Mouse (Mus musculus): ENCODE measurements around the gene Zfp385c. TPM values are rescaled to one million over a fixed set of nuclear protein-coding genes. Genes with fewer than 3 reads are reported as not detected.
"Not testable (repeated sequence)": the region's sequence is repeated elsewhere in the genome, so short reads cannot be mapped to it uniquely, and the experiment has no call there.

The Zfp385c gene
- polyA plus RNA-seq, 1 experiment: 0.65 TPM

DNA sequence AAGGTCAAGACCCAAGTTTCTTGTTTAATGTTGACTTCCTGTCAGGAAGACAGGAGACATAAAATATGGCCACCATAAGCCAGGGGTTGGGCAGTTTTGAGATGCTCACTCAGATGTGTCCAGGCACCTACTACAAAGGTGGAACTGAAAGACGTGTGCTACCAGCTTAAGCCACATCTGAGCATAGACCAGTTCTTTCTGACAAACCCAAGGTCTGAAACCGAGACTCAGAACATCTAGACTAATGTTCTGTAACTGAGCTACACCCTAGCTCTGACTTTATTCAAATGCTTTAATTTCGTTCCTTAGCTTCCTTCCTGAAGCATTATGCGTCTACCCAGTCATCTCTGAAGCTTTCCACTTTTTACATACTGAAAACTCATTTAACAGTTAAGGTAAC, 94.2 kb downstream of the Zfp385c start:
- DNase-seq (ENCODE audit: low read depth): no peak

DNA sequence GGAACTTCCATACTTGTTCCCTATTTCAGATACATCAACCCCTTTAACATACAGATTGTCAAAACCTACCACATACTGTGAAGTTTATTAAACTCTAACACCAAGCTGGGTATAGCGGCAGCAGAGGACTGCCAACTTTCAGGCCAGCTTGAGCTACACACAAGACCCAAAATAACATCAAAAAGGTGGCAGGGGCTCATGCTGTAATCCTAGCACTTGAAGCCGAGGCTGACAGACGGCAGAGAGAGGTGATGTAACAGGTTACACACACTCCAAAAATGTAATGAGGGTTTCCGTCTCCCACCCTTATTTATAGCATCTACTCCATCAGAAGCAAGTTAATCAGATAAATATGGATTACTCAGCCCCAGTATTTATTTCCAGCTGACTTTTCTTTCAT, 96.7 kb downstream of the Zfp385c start:
- no peak for DNase-seq (ENCODE audit: low read depth)

DNA sequence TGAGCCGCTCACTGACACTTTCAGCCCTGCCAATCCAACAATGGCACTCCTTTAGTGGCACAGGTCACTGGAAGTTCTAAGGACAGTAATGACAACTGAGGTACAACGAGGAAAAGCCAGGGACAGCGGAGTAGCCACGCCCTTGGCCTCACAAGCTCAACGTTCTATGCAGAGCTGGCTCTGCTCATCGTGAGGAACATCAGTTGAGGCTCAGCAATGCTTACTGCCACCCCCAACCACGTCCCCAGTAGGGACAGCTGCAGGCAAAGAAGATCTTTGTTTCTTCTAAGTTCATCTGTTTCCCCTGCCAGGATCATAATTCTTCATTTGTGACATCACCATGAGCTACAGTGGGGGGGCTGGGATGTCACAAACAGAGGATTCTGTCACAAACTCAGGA, 97.6 kb downstream of the Zfp385c start:
- no peak for DNase-seq (ENCODE audit: low read depth)

DNA sequence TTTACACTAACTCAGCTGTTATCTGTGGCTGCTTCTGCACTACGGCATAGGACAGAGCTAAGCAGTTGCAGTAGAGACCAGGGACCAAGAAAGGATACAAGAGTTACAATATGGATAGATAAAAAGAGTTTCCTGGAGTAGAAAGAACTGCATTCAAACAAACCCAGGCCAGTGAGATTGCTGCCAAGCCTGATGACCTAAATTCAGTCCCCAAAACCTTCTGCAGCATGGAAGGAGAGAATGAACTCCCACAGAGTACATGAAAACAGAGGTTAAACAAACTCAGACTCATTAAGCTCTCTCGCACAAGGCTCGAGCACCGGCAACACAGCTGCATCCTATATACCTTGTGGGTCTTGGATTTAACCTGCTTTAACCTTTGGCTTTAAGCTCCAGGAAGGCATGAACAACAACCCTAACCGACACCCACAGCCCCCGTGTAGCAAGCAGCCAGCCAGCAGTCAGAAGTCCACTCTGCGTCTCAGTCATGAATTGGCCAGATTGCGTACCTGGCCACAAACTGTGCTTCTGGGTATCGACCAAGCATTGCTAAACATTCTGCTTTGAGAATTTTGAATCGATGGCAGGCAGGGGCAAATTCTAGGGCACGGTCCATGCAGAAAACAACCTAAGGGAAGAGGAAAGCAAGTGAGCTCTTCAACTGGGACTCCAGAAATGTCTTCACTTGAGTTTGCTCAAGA, 99.8 kb downstream of the Zfp385c start:
- no peak for DNase-seq (ENCODE audit: low read depth)

DNA sequence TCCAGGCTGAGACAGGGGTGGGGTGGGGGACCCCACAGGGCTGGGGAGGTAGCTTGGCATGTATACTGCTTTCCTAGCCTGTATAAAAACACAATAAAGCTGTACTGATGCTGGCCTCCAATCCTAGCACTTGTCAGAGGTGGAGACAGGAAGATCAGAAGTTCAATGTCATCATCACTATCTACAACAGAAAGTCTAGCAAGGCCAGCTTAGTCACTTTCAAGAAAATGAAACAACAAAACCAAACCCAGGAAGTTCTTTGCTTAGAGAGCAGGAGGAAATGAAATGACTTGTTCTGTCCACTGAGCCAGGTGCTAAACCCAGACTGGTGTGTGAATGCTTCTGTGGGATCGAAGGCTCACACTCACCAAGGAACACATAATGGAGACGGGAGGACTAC, 103.8 kb downstream of the Zfp385c start:
- DNase-seq (ENCODE audit: low read depth): no peak

DNA sequence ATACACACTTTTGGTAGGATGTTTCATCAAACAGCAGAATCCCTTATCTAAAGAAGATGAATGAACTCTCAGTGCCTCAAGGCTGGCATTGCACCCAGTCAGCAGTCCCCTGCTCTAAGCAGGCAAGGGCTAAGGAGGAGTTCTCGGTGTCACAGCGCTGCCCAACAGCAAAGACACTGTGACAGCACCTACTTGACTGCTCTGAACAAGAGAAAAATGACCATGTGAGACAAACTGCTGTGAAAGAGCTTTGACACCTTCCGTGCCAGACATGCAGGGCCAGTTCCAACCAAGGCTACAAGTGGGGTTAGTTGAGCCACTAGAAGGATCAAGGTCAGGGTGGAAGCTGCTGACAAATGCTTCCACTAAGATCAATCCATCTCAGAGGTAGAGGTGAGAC, 107.1 kb downstream of the Zfp385c start:
- DNase-seq (ENCODE audit: low read depth): no peak

DNA sequence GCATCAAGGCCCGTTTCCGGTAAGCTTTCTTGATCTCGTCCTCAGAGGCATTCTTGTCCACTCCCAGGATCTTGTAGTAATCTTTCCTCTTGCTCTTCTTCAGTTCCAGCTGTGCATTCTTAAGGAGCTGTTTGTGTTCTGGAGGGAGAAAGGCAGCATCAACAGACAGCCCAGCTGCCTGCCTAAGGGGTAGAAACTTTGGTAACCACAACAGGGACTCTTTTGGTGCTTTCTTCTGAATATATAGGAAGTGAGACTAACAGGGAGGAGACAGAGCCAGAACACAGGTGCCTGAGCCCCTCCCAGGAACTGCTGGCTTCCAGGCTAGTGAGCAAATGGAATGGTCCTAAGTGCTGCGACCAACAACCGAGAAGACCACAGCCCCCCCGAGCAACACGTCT, 107.7 kb downstream of the Zfp385c start:
- DNase-seq (ENCODE audit: low read depth): no peak

DNA sequence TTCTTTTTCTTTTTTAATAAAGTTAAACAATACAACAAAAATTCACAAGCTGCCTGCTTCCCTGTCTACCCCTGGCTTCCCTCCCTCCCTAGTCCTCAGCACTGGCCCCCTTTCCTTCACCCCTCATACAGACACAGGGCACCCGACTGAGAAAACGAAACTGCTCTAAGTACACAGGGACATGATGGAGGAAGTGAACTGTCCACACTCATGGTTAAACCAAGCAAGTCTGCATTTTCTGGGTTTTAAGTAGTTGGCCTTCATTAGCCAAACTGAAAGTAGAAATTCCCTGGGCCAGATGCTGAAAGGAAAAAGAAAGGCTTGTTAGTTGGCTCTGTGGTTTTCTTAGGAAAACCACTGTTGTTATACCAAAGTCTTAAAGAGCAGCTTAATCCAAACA, 109.4 kb downstream of the Zfp385c start:
- DNase-seq (ENCODE audit: low read depth): no peak

DNA sequence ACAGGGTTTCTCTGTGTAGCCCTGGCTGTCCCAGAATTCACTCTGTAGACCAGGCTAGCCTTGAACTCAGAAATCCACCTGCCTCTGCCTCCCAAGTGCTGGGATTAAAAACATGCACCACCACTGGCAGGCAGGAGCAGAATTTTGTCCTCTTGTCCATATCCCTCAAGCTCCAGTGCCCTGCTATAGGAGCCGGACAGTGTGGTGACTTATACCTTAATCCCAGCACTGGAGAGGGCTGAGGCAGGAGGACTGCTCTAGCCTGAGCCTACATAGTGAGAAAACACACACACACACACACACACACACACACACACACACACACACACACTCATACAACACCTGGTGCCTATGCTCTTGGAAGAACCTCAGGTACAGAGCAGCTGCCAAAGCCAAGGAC, 109.8 kb downstream of the Zfp385c start:
- not testable (repeated sequence) for DNase-seq (ENCODE audit: low read depth)

DNA sequence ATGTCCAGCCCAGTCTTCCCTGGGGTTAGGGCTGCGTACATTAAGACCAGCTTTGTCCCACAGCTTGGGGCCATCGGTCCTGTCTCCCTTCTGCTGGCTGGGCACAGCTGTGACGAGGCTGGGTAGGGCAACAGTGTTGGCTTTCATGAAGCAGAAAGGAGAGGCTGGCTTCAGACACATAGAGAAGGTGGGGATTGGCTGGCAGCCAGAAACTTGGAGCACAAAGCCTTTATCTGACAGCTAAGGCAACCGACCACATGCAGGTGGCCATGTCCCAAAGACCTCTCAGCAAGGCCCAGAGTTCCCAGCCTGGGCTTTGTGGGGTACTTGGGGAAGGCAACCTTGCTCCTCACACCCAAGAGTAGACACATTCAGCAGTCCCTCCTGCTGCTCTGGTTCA, 110.5 kb downstream of the Zfp385c start:
- DNase-seq (ENCODE audit: low read depth): no peak

DNA sequence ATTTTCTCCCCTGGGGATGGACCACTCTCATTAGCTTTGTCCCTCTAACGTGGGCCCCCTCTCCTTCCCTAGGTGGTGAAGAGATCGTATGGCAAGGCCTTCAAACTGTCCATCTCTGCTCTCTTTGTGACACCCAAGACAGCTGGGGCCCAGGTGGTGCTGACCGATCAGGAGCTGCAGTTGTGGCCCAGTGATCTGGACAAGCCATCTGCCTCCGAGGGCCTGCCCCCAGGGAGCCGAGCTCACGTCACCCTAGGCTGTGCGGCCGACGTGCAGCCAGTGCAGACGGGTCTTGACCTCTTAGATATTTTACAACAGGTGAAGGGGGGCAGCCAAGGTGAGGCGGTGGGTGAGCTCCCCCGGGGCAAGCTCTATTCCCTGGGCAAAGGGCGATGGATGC, 112.0 kb downstream of the Zfp385c start:
- DNase-seq (ENCODE audit: low read depth): no peak

DNA sequence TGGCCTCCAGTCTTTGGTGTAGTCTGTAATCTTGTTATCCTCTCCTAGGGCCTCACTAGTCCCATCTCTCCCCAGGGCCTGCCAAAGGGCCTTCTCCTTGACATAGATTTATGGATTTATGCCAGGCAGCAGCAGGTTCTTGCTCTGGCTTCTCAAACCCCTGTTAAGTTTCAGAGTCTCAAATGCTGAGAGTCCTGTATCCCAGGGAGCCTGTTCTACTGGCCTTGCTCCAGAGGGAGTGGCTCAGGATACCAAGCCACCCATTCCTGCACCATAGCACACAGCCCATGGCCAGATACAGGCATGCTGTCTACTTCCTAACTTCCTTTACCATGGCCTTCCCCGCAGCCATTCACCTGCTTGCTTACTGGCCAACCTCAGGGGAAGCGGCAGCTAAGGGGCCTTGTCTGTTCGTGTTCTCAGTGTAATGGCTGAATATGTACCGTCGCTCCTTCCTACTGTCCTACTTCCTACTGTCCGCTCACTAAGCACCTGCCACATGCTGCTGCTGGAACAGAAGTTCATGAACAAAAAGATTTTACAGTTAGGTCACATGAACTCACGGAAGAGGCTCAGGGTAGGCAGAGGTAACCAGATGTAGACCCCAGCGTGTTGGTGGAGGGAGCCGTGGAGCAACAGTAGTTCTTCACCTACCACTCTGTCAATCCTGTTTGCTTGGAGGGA, 113.0 kb downstream of the Zfp385c start:
- no peak for DNase-seq (ENCODE audit: low read depth)

DNA sequence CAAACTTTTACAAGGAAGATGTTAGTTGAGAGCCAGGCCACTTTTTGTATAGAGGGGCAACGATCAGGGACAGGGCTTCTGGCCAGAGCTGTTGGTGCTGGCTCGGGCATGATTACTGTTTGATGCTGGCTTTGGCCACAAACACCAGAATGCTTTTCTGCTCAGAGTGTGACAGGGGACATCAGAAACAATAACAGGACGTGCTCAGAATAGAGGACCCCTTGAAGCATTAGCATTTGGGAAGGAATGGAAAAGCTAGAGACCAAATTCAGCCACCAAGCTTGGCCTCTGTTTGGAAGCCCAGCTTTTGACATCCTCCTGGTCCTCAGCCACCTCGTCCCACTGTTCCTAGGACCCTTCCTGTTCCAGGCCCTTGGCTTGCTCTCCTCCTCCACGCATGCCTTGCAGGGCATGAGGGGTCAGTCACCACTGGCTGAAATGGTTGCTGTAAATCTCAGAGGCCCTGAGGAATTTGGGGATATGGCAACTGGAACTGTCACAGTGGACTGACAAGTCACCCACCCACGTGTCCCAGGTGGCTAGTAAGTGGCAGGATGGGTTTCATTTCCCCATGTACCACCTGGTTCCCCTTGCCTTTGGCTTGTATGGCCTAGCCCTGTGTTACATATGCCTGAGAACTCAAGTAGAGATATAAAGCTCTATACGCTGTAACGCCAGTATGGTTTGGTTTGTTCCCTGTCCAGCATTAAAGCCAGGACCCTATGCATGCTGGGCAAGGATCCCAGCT, 114.2 kb downstream of the Zfp385c start:
- no peak for DNase-seq (ENCODE audit: low read depth)

Other genes starting within 250 kb of the Zfp385c start
- 5.8 and 8.7 TPM in 2 replicates for gene Klhl11, start 219.7 kb downstream of the Zfp385c start, polyA plus RNA-seq (2012; rRNA removed)
- 586 and 685 TPM in 2 replicates for gene Acly, start 164.5 kb downstream of the Zfp385c start, polyA plus RNA-seq (2012; rRNA removed)
- 1.7 and 2.5 TPM in 2 replicates for gene Ttc25, start 146.8 kb downstream of the Zfp385c start, polyA plus RNA-seq (2012; rRNA removed)
- gene Cnp, start 117.6 kb downstream of the Zfp385c start, polyA plus RNA-seq (2012; rRNA removed): 25.2 and 26.1 TPM in 2 replicates
- gene Nkiras2, start 73.2 kb downstream of the Zfp385c start, polyA plus RNA-seq (2012; rRNA removed): 69.6 and 80.6 TPM in 2 replicates
- gene Dnajc7, start 72.3 kb downstream of the Zfp385c start, polyA plus RNA-seq (2012; rRNA removed): 42.1 and 62.0 TPM in 2 replicates
- gene Dhx58, start 11.8 kb upstream of the Zfp385c start, polyA plus RNA-seq (2012; rRNA removed): 5.9 and 6.5 TPM in 2 replicates
- 28.0 and 29.0 TPM in 2 replicates for gene Kat2a, start 20.0 kb upstream of the Zfp385c start, polyA plus RNA-seq (2012; rRNA removed)
- 8.9 and 9.8 TPM in 2 replicates for gene Hspb9, start 21.4 kb upstream of the Zfp385c start, polyA plus RNA-seq (2012; rRNA removed)
- 200 and 221 TPM in 2 replicates for gene Rab5c, start 45.8 kb upstream of the Zfp385c start, polyA plus RNA-seq (2012; rRNA removed)
- gene Kcnh4, start 67.5 kb upstream of the Zfp385c start, polyA plus RNA-seq (2012; rRNA removed): 1.1 and 1.5 TPM in 2 replicates
- gene Hcrt, start 70.5 kb upstream of the Zfp385c start, polyA plus RNA-seq (2012; rRNA removed): not detected in 2 replicates
- gene Ghdc, start 78.5 kb upstream of the Zfp385c start, polyA plus RNA-seq (2012; rRNA removed): 18.6 and 19.7 TPM in 2 replicates
- gene Stat5b, start 158.3 kb upstream of the Zfp385c start, polyA plus RNA-seq (2012; rRNA removed): 28.7 and 32.8 TPM in 2 replicates
- 44.0 and 51.7 TPM in 2 replicates for gene Stat5a, start 166.9 kb upstream of the Zfp385c start, polyA plus RNA-seq (2012; rRNA removed)
- gene Stat3, start 247.1 kb upstream of the Zfp385c start, polyA plus RNA-seq (2012; rRNA removed): 106 and 115 TPM in 2 replicates

Measured in gonadal fat pad, adult 2 months (tissue).